Mouse (Mus musculus): ENCODE results near the gene Mrrf.
"Not testable (repeated sequence)": the region's sequence is repeated elsewhere in the genome, so short reads cannot be mapped to it uniquely, and the experiment has no call there.

Mrrf gene

DNA sequence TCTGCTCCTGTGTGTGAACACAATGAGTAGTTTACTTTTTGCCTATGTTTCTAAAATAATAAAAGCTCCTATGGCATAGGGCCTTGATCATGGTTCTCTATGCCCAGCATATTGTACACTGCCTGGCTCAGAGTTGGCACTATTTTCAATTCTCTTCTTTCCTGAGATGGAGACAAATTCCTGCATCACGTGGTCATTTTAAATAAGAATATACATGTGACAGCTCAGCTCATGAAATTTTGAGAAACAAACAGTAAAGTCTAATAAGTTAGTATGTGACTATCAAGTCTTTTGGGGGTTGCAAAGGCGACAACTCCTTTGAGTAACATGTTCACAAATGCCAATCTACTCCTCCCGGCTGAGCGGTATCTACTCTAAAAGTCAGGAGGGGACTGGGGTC, 302 bp upstream of the Mrrf start:
- DNase-seq, result no peak

DNA sequence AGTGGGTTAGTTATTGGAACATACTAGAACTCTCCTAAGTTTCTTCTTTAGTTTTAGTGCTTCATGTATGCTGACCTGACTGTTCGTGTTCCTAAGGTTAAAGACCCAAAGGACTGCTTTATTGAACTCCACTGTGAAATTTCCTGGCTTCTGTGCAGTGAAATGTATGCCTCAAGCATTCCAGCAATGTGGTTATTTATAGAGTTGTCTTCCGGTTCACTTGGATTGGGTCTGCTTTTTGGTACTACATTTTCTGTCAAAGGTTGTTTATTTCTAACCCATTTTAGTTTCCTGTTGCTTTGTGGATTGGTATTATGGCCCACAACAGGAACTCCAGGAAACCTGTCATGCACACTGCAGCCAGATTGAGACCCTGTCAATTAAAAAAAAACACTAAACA, 2.9 kb downstream of the Mrrf start:
- DNase-seq, result no peak

DNA sequence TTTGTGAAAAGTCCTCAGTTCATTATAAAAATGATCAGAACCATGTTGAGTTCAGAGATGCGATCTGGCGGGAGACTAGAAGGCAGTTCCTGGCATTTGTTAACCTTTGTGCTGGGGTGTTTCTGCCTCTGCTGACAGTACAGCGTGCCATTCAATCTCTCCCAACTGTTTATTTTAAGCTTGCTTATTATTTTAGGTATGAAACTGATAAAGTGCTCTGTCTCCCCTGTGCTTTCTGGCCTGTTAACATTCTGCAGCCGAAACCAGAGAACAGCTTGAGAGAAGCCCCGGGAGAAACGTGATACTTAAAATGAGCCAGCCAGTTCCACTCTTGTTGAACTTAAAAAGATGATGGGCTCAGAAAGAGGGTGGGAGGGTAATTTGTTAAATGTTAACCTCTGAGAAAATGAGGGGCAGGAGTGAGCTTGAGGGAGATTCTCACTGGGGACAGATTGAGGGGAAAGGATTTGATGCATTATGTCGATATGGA, 12.7 kb downstream of the Mrrf start:
- DNase-seq, result no peak

DNA sequence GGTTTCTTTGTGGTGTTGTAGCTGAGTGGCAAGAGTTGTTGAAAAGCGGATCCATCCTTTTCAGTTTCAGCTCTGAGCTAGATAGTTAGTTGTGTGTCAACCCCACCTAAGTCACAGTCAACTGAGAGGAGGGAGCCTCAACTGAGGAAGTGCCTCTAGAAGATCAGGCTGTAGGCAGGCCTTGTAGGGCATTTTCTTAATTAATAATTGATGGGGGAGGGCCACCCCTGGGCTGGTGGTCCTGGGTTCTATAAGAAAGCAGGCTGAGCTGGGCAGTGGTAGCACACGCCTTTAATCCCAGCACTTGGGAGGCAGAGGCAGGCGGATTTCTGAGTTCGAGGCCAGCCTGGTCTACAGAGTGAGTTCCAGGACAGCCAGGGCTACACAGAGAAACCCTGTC, 16.2 kb downstream of the Mrrf start:
- DNase-seq, result not testable (repeated sequence)

DNA sequence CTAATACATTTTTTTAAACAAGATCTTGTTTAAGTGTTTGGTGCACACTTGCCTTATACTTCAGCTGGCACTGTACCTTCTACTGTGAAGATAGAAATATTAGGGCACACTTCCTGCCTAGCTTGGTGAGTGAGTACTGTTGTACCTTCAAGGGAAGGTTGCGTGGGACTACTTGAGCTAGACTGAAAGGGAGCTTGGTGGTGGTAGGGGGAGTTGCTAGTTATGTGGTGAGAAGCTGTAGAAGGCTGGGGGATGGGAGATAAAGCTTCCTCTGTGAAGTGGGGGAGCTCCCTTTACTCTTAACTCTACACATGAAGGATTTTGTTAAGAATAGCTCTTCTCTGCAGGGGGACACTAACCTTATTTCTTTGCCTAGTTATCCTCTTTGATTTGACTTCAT, 21.3 kb downstream of the Mrrf start:
- DNase-seq, result no peak

DNA sequence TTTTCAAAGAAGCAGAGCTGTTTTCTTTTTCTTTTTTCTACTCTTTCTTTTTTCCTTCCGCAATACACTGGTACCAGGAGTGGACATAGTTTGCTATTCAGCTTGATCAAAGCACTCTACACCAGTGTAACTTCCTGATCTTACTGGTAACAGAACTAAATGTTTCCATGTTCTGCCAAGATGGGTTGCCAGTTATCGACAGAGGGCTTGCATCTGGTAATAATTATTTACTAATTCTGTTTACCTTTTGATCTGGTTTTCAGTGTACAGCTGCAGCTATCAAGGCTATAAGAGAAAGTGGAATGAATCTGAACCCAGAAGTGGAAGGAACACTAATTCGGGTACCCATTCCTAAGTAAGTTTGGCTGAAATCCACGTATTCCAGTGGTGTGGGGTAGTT, 23.1 kb downstream of the Mrrf start:
- DNase-seq, result no peak

DNA sequence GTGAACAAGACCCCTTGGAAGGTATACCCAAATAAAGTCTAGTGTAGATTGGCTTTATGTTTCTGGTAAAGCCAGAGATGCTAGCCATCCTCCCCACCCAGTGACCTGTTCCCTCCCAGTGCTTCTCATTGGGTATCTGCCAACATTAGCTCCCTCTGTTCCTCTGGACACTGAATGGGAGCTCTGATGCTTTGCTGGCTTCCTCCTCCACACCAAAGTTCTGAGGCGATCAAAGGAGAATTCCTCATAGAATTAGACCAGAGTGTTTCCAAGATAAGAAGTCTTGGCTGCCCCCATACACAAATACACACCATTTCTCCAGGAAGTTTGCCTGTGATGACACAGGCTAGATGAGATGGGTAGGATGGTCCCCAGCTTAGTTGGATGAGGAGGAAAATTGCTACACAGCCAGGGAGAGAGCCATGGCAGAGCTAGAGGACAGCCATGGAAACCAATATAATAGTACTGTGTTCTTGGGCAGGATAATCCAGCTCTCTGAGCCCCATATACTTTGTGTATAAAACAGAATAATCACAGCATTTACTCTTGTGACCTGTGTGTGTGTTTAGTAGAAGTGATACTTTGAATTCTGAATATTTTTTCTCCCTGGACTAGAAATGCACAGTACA, 31.9 kb downstream of the Mrrf start:
- DNase-seq, result no peak

DNA sequence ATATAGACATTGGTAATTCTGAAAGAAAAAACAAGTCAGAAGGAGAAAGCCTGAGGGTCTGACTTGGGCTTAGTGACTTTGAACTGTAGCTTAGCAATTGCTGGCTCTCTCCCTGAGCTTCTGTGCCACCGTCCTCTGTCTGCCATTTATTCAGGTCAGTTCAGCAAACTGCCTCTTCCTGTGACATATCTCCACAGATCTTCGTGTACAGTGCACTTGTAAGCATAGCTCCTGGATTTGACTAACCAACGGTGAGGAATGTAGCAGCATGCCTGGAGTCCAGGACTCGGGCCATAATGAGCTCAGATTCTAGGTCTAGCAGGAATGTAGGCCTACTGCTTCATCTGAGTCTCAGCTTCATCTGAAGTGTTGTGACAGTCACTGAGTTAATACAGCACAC, 33.0 kb downstream of the Mrrf start:
- DNase-seq, result no peak

DNA sequence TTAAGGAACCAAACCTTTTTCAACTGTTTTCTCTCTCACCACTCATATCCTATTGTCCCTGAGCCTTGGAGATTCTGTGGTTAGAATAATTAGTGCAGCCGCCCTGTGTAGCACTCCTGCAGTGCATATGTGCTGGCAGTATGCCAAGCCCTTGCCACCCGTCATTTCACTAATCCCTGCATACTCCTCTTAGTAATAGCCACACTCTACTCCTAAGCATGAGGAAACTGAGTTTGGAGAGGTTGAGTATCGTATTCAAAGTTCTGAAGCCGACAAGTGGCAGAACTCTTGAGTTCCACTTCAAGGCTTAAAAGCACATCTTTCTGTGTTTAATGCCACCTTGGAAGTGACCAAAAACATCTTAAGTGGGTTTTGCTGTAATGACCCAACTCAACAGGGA, 35.9 kb downstream of the Mrrf start:
- DNase-seq, result no peak

DNA sequence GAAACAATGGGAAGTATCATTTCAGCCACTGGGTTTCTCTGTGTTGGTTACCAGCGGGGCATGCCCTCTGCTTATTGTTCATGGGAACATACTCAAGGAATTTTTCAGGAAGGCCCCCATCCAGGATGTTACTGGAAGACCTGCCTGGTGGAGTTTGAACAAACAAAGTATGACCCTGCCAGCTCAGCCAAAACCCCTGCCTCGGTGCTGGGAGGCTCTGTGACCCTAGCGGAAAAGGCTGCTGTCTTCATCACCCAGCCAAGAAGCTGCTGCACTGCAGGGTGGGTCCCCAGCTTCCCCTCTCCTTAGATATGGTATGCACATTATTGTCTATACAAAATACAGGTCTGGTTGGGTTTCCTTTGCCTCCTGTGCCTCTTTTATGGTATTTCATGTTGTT, 36.4 kb downstream of the Mrrf start:
- no peak for DNase-seq

DNA sequence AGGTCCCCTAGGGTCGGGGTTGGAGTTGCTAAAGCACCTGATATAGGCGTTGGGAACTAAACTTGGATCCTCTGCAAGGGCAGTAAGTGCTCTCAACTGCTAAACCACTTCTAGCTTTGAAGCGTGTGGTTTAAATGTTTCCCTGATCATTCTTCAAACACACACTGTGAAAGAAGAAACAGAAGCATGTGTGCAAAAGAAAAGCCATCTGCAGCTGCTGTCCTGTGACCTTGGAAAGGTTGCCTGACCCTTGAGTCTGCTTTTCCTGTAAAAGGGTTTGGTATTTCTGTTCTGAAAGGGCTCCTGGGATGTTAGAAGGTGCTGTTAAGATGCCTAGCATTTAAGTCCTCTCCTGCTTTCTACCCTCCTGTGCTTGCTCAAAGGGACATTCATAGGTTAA, 43.3 kb downstream of the Mrrf start:
- no peak for DNase-seq

DNA sequence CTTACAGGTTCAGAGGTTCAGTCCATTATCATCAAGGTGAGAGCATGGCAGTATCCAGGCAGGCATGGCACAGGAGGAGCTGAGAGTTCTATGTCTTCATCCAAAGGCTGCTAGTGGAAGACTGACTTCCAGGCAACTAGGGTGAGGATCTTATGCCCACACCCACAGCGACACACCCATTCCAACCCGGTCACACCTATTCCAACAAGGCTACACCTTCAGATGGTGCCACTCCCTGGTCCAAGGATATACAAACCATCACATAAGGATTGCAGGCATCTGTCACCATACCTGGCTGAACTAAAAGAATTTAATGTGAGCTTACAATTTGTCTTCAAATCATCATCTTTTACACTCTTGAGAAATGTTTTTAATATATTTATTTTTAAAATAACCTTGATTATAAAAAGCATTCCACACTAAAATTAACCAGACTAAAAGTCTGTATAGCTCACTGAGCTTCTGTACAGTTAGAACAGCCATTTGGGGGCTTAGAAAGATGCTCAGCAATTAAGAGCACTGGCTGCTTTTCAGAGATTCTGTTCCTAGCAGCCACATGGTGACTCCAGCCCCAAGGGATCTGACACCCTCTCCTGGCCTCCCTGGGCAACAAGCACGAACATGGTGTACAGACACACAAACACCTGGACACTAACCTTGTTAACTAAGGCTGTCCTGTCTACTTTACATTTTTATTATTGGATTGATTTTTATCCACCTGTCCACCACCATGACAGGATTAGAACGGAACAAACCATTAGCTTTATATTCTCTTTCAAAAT, 45.6 kb downstream of the Mrrf start:
- DNase-seq, result not testable (repeated sequence)

DNA sequence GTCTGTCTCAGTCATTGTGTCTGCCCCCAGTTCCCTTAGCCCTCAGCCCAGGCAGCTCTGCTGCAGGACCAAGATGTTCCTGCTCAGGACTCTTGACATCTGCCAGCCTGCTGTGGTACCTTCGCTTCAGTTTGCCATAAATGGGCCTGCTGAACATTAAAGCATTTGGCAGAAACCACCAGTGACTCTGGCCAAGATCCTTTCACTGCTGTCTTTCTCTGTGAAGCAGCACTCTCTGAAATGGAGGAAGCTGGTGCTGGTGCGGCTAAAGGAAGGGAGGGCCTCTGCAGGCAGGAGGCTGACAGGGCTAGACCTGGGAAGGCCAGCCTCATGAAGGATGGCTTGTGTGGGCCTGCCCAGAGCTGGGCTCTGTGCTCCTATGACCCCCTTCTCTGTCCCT, 47.1 kb downstream of the Mrrf start:
- peak; percentile 23 for DNase-seq

DNA sequence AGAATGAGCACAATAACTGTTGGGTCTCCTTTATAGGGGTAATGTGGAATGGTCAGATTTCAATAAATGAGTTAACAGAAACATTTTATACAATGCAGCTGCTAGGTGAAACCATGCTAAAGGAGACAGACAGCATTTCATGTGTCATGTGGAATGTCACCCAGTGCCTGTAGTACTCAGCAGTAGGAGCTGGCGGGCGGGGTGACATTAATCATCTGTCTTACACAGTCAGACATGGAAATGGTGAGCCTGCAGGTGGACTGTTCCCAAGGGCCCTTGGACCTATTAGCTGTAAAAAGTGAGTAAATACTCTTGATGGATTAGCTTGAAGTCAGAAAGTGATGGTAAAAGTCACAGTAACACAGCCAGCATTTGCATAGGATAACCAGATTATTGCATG, 48.0 kb downstream of the Mrrf start:
- no peak for DNase-seq

DNA sequence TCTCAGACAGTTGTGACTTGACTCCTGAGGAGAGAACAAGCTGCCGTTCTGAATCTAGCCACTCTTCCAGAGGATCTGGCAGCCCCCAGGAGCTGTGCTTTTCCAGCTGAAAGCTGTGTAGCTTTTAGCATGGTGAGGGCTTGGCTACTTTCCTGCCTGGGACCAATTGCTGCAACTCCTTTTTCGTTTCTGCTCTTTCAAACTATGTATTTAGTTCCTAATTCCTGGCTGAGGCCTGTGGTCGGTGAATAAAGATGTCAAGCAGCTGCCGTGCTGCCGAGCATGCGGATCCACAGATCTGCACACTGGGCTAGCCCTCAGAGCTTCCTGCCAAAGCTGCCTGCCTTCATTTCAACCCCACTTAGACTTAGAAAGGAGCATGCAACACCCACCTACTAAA, 48.7 kb downstream of the Mrrf start:
- DNase-seq, result no peak

DNA sequence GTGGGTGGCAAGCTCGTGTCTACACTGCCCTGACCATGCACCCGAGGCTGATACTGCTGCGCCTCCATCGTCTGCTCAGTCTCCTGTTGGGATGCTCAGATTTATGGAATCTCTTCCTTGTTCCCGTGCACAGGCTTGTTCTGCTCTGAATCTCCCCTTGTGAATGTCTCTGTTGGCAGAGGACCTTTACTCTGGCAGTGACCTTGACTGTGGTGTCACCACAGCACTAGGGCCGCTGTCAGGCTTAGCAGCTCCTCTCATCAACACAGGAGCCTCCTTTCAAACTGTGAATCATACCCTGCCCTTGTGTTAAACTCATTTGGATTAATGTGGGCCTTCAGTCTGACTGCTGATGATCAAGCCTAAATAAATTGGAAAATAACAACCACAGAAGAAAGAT, 53.0 kb downstream of the Mrrf start:
- not testable (repeated sequence) for DNase-seq

DNA sequence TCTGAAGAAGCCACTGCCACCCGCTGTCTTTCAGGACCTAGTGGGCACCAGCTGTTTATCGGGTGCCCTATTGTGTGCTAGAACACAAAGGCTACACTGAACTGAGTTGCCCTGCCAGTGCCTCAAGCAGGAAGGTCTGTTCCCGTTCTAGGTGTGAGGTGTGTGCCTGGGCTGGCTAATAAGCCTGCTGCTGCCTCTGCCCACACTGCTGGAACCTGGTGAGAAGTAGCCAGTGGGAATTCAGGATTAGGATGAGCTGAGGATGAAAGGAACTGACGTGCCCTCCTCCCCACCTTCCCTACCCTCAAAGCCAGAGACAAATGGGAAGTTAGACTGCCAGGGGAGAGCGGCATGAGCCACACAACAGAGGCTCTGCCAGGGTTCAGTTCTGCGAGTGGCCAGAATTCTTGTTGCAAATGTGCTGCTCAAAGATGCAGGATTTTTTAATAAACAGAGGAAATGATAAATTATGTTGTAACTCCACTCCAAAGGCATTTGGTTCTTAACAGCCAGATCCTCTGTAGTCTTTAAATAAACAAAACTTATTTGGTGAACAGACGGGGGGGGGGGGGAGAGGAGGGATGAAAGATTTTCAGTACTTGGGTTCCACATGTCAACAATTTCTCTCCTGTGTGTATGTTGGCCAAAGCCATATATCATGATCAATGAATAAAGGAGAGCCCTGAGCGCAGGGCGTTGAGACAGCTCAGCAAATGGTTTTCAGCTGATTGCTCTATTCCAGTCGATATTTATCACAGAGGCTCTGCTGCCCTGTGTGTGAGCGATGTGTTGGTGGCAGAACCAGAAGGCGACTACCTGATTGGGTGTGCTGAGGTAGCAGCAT, 55.1 kb downstream of the Mrrf start:
- DNase-seq, result no peak

DNA sequence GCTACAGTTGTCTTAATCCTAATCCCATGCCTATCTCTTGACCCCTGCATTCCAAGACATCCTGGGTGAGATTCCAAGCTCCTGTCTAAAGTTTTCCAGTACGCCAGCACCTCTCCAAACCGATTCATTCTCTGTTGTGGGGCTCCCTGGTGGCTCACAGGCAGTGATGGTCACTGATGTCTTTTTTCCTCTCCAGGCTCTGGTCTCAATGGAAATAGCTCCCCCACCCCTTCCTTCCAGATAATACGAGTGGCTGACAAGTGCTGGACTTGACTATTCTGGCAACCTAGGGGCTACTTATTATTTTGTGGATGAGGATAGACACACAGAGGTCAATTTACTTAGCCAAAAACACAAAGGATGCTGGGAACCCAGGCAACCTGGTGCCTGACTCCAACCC, 60.8 kb downstream of the Mrrf start:
- DNase-seq, result no peak

DNA sequence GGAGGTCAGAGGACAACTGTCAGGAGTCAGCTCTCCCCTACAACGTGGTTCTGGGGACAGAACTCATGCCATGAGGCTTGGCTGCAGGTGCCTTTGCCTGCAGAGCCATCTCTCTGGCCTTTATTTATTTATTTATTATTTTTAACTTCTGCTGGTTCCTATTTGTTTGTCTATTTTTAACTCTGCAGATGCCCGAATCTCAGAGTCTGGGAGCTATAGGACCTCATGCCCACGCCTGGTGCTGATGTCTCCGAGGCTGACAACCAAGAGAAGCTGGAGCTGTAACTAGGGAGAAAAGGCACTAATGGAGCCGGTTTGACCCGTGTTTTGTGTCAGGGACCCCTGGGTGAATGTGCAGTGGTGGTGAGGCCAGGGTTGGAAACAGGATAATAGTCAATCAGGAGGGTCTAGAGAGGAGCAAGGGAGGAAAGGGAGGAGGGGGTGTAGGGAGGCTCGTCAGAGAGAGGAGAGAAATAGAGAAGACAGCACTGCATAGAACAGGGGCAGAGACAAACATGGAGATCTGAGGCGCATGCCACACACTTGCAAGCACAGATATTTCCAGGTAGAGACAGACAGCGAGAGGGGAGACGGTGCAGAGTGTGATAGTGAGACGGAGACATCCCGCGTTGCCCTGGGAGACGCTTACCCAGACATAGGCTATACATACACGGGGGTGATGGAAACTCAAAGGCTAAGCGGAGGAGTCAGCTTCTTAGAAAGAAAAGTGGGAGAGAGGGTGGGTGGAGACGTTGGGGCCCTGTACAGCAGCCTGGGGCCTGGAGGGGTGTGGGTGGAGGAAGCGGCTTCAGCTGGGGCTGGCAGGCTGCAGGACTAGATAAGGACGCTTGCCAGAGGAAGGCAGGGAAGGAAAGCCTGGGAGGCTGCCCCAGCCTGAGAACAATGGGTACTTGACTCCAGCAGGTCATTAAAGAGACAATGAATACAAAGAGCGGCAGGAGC, 62.0 kb downstream of the Mrrf start:
- DNase-seq, result peak; percentile 87

DNA sequence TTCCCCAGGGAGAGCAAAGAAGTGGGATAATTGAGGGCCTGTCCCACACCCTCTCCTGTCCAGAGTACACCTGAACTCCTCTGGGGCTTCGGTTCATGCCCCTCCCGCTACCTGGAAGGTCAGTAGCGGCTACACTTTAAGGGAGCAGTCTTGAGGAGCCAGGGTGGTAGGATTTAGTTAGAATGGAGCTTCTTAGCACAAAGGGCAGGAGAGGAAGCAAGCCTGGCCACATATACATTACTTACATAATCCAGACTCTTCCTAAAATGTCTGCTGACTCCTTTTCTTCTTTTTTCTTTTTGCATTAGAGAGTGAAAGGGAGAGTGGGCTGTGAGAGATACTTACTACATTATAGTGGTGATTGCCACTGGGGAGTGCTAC, 62.7 kb downstream of the Mrrf start:
- DNase-seq, result no peak

DNA sequence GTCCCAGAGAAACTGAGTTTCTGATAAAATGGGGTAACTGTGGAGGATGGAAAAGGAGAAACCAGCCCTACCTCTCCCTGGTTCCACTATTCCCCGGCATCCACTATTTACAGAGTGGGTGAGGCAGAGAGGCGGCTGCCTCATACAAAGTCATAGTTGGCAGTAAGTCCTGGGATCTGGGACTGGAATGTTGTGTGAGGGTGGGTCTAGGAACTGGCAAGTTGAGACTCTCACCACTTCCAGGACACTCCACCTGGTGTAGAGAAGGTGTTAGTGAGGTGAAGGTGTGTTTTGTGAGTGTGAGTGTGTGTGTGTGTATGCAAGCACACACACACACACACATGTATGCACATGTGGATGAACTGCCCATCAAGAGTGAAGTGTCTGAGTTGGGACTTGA, 64.6 kb downstream of the Mrrf start:
- no peak for DNase-seq

DNA sequence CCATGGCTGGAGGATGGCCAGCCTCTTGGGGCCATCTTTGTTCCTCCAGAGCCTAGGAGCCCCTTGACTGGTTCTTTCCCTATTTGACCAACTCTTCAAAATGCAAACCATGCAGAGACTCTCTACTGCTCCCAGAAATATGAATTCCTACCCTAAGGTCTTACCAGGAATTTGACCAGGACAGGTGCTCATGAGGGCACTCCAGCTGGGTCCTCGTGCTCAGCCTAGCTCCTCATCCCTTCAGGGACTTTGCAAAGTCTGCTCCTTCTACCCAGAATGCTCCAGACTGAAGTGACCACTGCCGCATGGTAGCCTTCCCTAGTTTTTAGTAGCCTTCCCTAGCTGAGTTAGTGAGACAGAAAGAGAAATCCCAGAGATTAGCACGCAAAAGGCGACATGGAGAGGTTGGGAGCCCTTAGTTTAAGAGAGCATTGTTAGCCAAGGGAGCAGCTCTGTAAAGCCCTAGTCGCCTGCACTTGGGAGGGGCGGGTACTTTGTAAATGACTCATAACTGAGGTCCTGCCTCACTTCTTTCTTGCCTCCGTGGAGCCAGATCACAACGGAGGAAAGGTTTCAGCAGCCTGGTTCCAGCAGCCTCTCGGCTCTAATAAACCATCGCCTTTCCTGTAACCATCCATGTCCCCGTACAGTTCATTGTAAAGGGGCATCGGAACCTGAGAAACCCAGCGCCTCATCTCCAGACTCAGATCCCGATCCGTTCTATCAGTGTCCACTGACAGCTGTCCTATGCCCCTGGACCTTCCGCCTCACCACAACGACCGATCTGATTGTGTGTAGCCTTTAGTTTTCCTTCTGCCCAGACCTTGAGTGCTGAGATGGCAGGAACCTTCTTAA, 65.8 kb downstream of the Mrrf start:
- no peak for DNase-seq
